In genomic region chr1:38557615-38558014, GRCm38 (mm10) we compare ENCODE assay signal across 1 mouse cellular context.
TF ChIP-seq lines count a peak whose summit lies in the region.

No protein-coding gene starts in this region.

TF ChIP-seq in CH12.LX, 34 proteins besides CTCF, POLR2A, EP300 and RAD21 (continued from another document):
- TF ChIP-seq ZNF384 (IDR thresholded peaks at IDR 0.05; ENCODE audit: low read depth, low read length) (no peak), ELF1 (IDR thresholded peaks at IDR 0.05; ENCODE audit: low read depth, low read length) (no peak), USF2 (conservative IDR thresholded peaks at IDR 0.05; ENCODE audit: low read depth, low read length) (peak; percentile 68)
